Mouse (Mus musculus) right cerebral cortex, adult 18-20 months (tissue): ENCODE data around the gene Cobl.

Experiments
- DNase-seq: peaks from one replicate; pipeline ENCODE4 v3.0.0; 2022; ENCODE audit warnings: mixed read lengths

Gene Cobl

DNA sequence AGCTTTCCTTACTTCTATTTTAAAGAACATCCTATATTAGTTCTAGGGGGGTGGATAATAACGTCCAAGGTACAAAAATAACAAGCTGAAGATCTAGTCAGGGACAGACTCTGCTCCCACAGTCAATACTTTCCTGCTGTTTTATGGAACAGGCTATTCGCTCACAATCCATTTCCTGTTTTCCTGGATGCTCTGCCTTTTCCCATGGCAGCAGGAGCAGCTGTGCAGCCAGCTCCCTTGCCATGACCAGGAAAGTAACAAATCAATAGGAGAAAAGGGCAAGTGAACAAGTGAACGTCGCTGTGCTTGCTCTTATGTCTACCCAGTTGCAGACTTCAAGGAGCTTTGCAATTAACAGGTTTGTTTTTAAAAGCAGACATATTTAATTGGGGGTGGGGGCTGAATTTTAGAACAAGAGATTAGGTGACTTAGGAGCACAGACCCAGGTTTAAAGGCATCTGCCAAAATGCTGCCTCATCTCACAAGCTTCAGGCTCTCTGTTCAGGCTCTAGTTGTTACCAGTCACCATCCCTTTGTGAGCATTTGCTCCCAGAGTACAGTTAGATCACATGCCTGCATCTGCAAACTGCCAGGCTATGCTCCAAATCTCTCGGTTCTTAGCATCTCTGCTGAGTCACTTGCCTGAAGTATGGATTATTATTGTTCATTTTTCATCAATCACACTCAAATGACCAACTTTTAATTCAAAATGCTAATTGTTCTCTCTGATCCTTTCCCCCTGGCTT is 164.9 kb downstream of the Cobl start:
- DNase-seq: peak; percentile 23

DNA sequence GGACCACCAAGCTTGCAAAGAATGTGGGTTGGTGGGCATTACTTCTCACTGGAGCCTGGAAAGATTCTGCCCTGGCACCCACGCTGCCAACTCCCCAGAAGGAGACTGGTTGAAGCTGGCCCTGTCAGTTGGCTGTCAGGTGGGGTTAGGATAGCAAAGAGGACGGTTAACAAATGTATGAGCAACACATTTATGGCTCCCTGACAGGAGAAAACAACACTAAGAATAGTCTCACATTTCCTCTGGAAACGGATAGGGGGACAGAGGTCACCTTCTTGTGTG is 173.2 kb downstream of the Cobl start:
- no peak for DNase-seq

DNA sequence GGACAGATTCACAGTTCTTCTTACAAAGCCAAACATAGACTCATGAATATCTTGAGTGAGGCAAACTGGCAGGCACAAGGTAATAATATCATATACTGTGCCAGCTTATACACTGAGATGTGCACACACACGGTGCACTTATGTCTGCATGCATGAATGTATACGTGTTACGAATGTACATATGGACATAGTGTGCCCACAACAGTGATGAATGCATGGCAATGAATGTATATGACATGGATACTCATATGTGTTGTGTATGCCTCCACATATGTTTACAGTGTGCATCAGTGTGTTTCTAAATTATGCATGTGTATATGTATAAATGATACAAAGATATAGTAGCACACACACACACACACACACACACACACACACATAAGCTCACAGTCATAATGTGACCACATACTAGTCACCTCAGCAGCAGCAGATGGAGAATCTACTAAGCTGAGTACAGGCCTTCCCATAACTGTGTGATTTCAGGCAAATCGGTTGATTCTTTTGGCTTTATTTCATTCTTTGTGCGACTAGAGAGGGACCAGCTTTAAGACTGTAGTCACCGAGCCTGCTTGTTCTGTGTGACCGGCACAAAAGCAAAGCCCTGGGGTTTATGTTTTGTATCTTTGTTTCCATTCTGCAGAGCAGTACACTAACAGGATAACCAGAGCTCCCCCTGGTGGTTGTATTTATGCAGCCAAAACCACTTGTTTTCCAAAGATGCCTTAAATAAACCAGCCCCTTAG is 173.7 kb downstream of the Cobl start:
- peak; percentile 52 for DNase-seq

DNA sequence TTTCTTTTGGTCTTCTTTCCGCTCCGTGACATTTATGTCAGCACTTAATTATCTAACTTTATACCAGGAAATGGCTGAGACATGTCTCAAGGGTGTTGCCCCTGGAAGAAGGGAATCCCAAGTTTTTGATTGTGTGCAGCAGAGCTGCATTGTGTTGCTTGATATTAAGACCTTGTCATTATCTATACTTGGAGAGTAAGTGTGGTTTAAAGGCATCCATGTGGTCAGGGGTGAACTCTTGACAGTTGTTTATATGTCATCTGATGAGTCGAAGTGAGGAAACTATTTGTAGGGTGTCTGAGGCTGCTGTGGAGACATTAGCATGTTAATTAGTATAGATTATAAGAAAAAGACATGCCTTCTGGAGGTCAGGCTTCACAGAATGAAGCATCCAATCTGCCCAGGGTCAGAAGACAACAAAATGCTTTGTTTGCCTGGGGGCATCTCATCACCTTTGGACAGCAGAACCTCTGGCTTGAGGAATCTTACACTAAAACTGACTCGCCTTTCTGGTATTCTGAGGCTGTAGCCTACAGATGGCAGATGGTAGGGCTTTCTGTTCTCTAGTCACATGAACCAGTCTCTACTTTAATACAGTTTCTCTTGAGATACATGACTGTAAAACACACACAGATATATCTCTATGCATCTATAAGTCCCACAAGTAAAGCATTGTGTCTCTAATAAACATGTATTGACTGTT is 179.3 kb downstream of the Cobl start:
- no peak for DNase-seq

DNA sequence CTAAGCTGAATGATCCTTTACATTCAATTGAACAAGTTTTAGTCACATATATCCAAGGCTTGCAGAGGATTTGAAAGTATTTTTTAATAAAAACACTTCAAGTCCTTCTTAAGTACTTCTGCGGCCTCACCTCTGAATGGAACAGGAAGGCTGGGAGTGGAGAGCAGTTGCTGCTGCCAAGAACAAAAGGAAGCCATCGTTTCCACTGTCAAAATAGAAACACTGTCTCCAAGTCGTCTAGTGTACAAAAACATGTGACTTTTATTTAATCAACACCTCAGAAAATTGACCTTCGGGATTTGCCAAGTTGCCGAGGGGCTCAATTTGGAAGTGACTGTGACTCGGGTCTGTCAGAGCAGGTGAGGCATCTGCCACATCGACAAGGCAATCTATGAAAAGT is 184.0 kb downstream of the Cobl start:
- DNase-seq: no peak

DNA sequence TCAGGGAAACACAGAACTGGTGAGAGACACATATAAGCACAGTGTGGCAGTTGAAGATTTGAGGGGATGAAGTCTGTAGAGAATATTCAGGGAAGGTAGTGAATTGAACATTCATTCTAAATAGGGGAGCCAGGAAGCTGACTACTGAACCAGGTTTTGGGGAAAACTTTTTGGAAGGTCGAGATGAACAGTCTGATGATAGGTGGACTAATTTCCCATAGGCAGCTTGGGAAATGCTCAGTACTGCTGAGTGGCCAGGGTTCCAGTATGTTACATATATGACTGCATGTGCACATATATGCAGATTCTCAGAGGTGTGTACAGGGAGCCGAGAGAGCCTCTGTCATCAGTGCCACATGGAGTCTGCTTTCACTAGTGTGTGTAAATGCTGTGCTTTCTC is 190.5 kb downstream of the Cobl start:
- no peak for DNase-seq

DNA sequence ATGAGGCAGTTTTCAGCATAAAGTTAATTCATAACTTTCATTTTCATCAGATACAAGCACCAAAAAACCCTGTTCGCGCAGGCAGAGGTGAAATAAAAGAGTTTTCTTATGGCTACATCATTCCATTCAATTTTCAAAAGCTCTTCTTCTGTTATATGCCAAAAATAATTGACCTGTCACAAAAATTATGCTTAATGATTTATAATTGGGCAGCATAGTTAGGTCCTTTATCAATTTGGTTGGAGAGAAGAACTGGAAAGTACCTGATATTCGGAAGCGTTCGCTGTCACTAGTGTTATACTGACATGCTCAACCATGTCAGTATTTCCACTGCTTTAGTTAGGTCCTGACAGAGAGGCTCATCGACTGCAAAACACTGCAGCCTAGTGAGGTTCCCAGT is 191.0 kb downstream of the Cobl start:
- no peak for DNase-seq

DNA sequence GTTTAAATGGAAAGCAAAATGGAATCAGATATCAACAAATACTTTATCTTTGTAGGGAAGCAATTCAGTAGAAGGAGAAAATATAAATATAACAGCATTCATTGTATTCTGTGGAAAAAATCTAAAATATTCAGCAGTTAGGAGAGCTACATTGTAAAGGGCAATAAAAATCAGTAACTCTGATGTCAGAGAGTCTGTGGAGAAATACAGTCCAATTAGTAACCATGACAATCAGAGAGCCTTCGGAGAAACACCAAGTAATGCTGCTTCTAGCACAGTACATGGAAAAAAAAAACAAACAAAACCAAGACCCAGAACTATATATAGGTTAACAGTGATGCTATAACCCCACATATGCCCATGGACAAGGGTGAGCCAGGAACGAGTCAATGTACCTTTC is 206.3 kb downstream of the Cobl start:
- no peak for DNase-seq

DNA sequence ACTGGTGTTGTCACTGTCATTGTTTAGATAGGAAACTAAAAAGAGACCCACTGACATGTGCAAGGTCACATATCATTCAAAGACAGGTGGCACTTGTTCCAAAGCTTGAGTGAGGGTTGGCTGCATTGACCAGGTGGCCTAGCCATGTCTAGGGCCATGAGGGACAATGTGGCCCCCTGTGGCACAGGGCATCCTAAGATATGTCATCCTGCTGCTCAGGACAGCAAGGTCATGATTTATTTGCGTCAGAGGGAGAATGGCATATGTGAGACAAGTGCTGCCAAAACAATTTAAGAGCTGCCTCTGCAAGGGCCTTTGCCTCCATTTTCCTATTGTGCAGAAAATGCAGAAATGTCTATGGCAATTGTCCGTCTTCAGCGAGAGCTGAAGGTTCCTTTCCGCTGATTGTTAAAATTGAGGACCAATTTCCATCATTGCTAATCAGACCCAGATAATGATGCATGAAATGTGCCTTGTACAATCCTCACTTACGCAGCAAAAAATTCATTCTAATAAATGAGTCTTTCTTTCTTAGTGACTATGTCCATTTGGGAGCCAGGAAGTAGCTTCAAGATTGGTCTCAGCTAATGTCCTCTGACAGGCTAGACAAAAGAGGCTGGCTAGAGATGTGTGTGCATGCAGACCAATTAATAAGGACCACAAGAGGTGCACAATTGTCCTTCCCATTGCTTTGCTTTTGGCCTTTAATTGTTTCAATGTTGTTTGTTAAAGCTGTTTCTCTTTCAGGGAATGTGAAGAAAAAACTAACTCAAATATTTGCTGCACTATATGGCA is 207.2 kb downstream of the Cobl start:
- no peak for DNase-seq

DNA sequence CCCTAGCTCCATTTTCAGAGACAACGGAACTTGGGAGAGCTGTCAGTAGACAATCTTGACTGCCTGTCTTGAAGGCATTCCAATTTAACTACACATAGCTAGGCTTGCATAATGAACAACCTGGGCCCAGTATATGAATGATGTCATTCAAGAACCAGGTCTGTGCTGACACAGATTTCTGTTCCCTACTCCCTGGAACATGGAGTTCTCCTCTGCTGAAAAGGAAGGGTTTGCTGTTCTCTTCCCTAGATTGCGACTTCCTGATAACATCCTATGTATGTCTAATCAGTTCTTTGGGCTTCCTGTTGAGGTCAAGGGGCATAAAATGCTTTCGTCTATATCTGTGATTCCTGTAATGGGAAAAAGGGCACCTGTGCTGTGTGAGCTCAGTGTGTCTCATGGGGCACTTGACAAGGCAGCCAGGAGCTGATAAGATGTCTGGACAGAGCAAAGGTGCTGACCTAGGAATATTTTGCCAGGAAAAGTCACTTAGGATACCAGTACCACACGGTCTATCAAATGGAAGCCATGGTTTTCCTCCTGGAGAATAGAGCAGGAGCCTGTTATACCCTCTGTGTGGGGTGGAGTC is 219.3 kb downstream of the Cobl start:
- DNase-seq: no peak

DNA sequence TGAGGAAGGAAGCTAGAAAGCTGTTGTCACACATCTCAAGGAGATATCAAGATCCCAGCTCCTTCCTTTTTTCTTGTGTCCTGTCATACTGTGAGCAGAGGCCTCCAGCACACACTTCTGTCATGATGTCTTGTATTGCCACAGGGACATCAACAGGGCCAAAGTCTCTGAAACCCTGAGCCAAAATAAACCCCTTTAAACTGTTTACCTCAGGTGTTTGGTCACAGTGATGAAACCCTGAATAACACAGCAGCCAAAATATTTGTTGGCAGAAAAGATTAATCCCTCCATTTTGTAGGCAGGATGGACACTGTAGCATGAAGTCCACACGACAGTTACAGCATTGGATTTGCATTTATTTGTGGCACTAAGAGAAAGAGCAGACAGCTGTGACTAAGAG is 228.4 kb downstream of the Cobl start:
- no peak for DNase-seq

DNA sequence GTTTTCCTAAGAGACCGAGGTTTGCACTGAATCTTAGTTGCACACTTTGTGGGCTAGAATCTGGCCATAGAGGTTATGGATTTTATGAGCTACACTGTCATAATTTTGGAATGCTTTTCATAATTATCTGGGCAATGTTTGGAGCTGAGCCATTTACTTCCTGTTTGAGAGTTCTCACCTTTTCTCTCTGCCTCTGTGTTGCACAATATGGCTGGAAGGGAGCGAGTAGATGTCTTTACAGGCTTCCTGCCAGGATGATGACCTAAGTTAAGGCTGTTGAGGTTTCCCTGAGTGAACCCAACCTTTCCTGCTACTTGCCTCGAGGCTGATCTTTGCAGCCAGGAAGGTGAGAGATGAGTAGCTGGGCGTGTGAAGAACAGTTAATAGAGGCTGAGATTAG is 229.9 kb downstream of the Cobl start:
- DNase-seq: no peak

DNA sequence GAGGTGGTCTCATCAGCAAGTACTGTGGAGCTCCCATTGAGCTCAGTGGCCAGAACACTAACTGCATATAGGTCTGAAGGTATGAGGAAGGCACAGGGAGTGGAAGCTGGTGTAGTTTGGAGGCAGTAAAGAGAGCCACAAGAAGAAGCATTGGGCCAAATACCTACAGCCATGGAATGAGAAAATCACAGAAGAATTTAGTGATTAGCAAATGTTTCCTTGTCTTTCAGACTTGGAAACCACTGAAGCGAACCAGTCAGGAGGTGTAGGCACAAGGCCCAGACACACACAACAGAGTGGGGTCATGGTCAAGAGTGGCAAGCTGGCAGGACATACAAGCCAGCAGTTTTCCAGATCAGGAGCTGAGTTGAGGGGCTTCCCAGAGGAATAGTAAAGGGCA is 230.6 kb downstream of the Cobl start:
- DNase-seq: no peak

DNA sequence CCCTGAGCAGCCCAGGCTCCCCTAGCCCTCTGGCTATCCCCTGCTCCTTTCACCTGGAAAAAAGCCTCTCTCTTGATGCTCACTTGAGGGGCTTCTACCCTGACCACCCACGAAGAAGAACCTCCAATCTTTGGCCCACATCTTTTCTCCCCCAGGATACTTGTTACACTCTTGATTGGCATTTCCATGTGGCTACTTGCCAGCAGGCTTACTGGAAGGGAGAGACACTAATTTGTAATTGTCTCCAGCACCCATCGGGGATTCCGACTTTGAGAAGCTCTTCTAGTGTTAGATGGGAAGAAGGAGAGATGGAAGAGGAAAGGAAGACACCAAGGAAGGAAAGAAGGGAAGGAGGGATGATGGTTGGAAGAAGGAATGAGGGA is 232.0 kb downstream of the Cobl start:
- DNase-seq: no peak

DNA sequence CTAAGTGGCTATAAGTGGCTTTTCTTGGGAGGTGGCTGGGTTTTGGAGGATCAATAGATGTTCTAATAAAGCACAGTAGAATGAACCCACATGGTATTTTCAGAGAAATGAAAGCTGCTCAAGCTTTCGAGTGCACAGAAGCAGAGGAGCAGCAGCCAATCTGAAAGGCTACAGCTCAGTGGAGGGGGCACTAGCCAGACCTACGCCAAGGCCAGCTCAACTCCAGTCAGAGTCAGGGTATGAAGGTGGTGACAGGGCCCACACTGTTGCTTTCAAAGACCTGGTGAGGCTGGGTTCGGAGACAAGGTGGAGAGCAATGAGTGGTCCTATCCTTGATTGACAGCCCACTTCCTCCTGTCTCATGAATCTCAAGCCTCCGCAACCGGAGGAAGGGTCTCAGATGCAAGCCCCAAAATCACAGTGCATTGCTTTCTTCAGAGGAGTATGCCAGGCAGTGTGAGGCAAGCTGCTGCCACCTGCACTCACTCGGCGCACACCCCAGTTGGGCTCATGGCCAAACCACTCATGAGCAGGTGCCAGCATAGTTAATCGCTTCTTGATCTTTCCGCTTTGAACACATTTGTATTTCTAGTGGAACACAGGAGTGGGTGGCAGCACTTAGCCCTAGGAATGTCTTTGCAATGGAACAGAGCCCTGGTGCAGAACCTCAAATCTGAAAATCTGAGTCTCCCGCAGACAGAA is 232.6 kb downstream of the Cobl start:
- peak; percentile 84 for DNase-seq

DNA sequence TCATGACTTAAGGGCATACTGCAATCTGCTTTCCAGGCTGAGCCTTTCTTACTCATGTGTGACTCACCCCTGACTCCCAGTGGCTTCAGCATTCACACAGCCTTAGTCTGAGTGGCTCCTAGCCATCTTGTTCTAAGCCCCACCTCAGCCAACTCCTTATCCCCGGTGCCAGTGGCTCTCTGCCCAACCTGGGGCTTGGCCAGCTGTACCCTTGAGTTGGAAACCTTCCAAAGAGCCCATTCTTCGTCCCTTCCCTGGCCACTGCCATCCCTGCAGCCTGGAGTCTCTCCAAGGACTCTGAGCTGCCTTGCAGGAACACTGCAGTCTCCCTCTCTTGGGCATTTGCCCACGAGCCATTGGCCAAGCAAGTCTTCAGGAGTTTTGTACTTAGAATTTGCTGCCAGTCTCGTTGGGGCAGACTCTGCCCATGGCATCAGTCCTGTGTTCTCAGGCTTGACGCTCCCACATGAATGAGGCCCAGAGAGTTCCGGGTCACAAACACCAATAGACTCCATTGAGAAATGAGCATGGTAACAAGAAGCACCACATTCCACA is 233.2 kb downstream of the Cobl start:
- DNase-seq: peak; percentile 79

DNA sequence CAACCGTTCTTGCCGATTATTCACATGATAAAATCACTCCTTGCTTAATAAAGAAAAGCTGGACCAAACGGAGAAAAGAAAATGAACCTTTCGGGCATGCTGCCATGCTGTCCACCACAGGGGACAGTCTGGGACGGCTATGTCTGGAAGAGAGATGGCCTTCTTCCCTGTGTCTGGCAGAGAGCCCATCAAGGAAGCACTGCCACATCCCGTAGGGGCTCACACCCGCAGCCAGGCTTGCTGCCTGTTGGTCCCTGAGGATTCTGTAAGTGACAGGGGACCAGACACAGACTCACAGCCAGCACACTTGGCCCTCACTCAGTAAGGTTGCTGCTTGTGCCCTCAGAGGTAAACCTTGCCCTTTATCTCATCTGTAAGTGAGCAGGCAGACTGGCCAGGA is 235.3 kb downstream of the Cobl start:
- DNase-seq: no peak

DNA sequence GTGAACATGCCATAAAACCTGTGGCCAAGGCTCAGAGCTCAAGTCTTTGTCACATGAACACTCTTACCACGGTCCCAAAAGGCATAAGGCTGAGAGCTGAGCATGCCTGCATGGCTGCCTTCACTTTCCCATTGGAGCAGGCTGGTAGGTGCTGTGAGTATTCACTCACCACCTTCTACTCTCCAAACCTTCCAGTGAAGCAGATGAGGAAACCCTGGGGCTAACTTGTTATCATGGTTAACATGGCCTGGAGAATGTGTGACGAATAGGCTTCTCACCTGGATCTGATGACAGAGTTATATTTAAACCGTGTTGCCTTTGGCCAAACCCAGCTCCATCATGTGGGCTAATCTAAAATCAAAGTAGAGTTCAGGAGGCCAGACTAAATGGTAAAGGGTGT is 237.4 kb downstream of the Cobl start:
- DNase-seq: no peak

DNA sequence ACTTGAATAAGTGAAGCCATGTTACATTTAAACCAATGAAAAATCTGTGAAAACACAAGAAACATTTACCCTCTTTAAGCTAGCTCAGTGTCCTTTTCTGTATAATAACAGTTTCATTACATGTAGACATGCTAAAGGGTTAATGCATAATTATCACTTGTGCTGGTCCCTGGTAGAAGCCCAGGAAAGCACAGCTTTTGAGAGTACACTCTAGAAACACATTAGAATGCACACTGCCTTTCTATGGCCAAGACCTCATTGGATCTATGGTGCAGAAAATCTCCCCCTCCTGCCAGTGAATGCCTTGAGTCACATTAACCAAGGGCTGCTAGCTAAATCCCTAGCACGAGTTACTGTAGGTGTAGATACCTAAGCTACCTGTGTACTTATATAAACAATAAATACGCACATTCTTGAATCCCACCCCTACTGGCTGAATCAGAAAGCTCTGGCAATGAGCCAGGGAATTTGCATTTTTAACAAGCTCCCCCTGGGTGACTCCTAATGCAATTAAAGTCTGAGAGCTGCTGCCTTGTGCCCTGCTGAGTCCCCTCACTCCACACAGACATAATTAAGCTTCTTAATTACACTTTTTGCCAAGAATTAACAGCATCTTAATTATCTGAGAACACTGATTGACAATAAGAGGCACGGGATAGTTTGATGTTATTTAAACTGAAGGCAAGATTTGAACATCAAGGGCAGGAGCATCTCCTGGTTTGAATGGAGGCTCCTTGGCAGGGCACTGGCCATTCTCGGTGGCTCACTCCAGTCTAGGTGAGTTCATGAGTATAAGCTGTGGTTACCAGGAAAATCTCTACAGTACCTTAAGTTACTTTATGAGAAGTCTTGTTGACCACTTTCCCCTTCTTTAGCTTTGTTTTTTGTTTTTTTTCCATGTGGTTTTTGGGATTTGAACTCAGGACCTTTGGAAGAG is 244.9 kb downstream of the Cobl start:
- no peak for DNase-seq

DNA sequence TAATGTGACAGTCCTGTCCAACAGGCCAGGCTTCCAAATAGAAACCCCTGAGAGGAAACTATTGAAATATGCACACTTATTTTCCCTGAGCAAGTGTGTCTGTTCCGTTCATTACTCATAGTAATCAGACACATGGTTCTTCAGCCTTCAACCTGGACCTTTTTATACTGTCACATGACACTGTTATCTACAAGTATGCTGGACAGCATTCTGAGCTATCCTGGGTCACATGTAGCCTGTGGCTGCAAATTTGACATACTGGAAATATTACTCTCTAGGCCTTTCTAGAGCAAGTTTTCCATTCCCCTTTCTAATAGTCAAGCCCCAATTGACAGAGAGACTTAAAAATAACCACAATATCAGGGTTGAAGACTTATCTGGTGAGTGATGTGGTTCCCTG is 247.9 kb downstream of the Cobl start:
- DNase-seq: no peak

DNA sequence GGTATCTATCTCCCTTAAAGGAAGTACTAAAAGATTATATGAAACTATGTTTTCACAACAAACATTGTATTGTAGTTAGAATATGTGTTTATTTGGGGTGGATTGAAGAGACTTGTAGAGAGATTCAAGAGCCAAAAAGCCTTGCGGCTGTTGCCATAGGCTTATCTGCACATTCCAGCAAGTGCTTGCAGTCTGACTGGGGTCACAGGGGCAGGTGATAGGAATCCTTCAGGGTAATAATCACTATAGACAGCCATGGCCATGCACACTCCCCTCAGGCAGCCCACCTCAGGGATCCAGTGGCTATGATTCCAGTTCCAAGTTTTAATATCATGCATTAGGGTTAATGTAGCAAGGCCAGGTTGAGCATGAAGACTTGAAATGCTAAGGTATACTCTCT is 249.2 kb downstream of the Cobl start:
- DNase-seq: no peak
